Mouse (Mus musculus): ENCODE data around the gene Slc45a1.

DNA sequence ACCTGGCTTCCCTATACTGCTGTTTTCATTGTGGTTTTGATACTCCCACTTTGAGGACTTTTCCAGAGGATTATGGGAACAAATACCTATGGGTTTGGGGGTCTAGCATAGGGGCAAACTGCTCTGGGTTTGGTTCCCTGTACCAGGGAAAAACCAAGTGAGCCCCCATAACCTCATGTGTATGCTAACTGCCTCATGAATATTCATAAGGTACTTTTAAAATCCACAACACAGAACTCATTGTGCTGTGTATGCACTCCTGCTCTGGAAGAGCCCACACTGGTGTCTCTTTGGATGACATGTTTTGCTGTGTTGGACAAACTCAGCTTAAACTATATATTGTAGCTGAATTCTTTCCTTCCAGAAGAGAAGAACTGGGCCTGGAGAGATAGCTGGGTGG is 34.6 kb upstream of the Slc45a1 start:
- no peak for TF ChIP-seq CTCF (conservative IDR thresholded peaks at IDR 0.05; ENCODE audit: low read length)
- TF ChIP-seq POU5F1 (IDR thresholded peaks at IDR 0.05; ENCODE audit: borderline replicate concordance, low read length) = peak; percentile 25; the same call in 1 of the 2 replicates
